Mouse (Mus musculus) small intestine, adult 2 months (tissue): ENCODE results near the gene Mid1.
"Not testable (repeated sequence)": the region's sequence is repeated elsewhere in the genome, so short reads cannot be mapped to it uniquely, and the experiment has no call there.

Source experiments
- CTCF ChIP-seq: fragments of 200-500 bp; IDR thresholded peaks from 2 replicates; pipeline ENCODE4 v1.5.1; 2012; ENCODE audit warnings: low read depth, mild to moderate bottlenecking, control low read depth, inconsistent platforms, low read length, moderate library complexity, mixed read lengths; ENCODE audit not compliant: insufficient replicate concordance, insufficient read length; ENCODE audit errors: extremely low read depth
- POLR2A ChIP-seq: fragments of 200-500 bp; IDR thresholded peaks from 2 replicates; pipeline ENCODE4 v1.6.1; 2012; ENCODE audit warnings: low read depth, mild to moderate bottlenecking, control low read depth, inconsistent platforms, low read length, moderate library complexity

DNA sequence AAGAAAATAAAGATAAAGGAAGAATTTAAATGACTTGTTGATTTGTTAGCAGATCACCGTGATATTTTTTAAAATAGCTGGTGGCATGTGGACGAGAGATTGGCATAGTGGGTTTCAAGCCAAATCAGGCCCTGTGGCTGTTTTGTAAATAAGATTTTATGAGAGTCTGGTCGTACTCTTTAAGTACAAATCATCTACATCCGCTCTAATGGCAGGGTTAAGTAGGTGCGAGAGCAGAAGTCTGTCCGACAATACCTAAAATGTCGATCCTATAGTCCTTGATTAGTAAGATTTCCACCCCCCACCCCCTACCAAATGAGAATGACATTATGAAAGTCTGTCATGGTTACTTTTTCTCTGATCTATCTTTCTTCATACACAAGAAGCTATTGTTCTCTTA, 299.3 kb downstream of the Mid1 start:
- TF ChIP-seq CTCF, POLR2A: not testable (repeated sequence)
